Mouse (Mus musculus) ES-E14 (cell line): ENCODE data around the gene Tmem222.

Source experiments
- HCFC1 ChIP-seq: IDR thresholded peaks from 2 replicates; pipeline ENCODE4 v1.6.1; 2012; ENCODE audit warnings: low read length, inconsistent platforms, borderline replicate concordance; ENCODE audit not compliant: insufficient read depth
- MAFK ChIP-seq: IDR thresholded peaks from 2 replicates; pipeline ENCODE4 v1.6.1; 2014; ENCODE audit warnings: mild to moderate bottlenecking, low read depth, low read length, inconsistent platforms; ENCODE audit not compliant: insufficient read depth

- TF ChIP-seq MAFK: no peak
- no peak for TF ChIP-seq HCFC1
Observed at GRCm38 (mm10) chr4:133257230-133257629, 20.4 kb downstream of the Tmem222 start.
